Mouse (Mus musculus) olfactory bulb, adult 2 months (tissue): Measurements from ENCODE around the gene Foxj2.

Source experiments
- CTCF ChIP-seq: fragments of 200-500 bp; IDR thresholded peaks from 2 replicates; pipeline ENCODE4 v1.5.1; 2012; ENCODE audit warnings: low read depth, mild to moderate bottlenecking, low read length, moderate library complexity; ENCODE audit not compliant: insufficient read depth
- POLR2A ChIP-seq: fragments of 200-500 bp; IDR thresholded peaks from 2 replicates; pipeline ENCODE4 v1.6.1; 2012; ENCODE audit warnings: mild to moderate bottlenecking, low read depth, low read length, moderate library complexity; ENCODE audit not compliant: insufficient read depth

- no peak for TF ChIP-seq CTCF
- no peak for TF ChIP-seq POLR2A
These were observed 61.6 kb downstream of the Foxj2 start for GRCm38 (mm10) chr6:122881287-122881686.
